ENCODE assay signal across 14 mouse cellular contexts in genomic region chr13:97581380-97581779, GRCm38 (mm10).
"Had no signal": no experiment of that assay in that cellular context is flagged by ENCODE, and none has a peak within 500 bp of the region (broad histone marks: within the 10 kb centered on the region; RNA-seq: fewer than 3 reads in every experiment).

No protein-coding gene starts in this region.

- H3K9ac ChIP-seq: kidney, embryonic 15.5 days; limb, embryonic 13.5 days; liver, embryonic 14.5 days; midbrain, embryonic 12.5 days; neural tube, embryonic 13.5 days; stomach, embryonic 15.5 days had no signal

- H3K9me3 ChIP-seq: kidney, embryonic 15.5 days; limb, embryonic 13.5 days; midbrain, embryonic 12.5 days; neural tube, embryonic 13.5 days; stomach, embryonic 15.5 days had no signal

- H3K4me2 ChIP-seq: kidney, embryonic 15.5 days; limb, embryonic 13.5 days; midbrain, embryonic 12.5 days; neural tube, embryonic 13.5 days; stomach, embryonic 15.5 days had no signal

- H3K27ac ChIP-seq: limb, embryonic 13.5 days; liver, embryonic 14.5 days; midbrain, embryonic 12.5 days had no signal

- H3K36me3 ChIP-seq: kidney, embryonic 15.5 days; limb, embryonic 13.5 days; midbrain, embryonic 12.5 days; neural tube, embryonic 13.5 days; stomach, embryonic 15.5 days had no signal

- H3K27me3 ChIP-seq: kidney, embryonic 15.5 days; neural tube, embryonic 13.5 days; stomach, embryonic 15.5 days had no signal

- H3K4me3 ChIP-seq: kidney, embryonic 15.5 days; limb, embryonic 13.5 days; midbrain, embryonic 12.5 days; neural tube, embryonic 13.5 days; stomach, embryonic 15.5 days had no signal

- DNase-seq: kidney, adult 2 months; kidney, postnatal 25 days; lung, adult 18-20 months; lung, postnatal 10 days; right cerebral cortex, postnatal 14 days; thymus, adult 2 months; thymus, postnatal 36 days had no signal

- ATAC-seq: intestine, embryonic 16.5 days had no signal
